Mouse (Mus musculus) kidney, postnatal 4 days (tissue): ENCODE results near the gene Tns4.

ENCODE experiments used
- DNase-seq, 2 experiments: peaks; one replicate each; pipeline ENCODE4 v3.0.0; 2021; ENCODE audit warnings: mixed read lengths in 2 of 2

Tns4 gene

GRCm38 (mm10) chr11:99089077-99089601 lies at the start of gene Tns4:
Gene Tns4, minus strand, starts transcription at chr11:99089306.
- DNase-seq = no peak

GRCm38 (mm10) chr11:99137385-99137784 lies 48.3 kb upstream of the Tns4 start:
- DNase-seq = no peak

GRCm38 (mm10) chr11:99136961-99137360 lies 47.9 kb upstream of the Tns4 start:
- DNase-seq = no peak

DNA sequence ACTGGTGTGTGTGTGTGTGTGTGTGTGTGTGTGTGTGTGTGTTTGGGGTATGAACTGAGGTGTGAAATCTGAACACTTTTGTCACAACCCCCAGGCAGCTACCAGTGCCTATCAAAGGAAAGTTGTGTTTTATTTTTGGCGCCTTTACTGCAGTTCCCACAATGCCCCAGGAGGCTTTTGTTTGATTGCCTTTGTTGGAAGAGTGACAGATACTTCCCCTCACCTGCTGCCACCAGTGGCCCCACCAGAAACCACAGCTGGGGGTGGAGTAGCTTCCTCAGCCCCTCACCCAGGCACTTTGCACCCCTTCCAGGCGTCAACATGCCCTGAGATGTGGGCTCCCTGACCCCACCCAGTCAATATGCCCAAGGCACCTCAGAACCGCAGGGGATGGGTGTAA lies 47.3 kb upstream of the Tns4 start:
- DNase-seq = no peak

GRCm38 (mm10) chr11:99135047-99135440 lies 45.9 kb upstream of the Tns4 start:
- peak; percentile 54 to 70 for DNase-seq

DNA sequence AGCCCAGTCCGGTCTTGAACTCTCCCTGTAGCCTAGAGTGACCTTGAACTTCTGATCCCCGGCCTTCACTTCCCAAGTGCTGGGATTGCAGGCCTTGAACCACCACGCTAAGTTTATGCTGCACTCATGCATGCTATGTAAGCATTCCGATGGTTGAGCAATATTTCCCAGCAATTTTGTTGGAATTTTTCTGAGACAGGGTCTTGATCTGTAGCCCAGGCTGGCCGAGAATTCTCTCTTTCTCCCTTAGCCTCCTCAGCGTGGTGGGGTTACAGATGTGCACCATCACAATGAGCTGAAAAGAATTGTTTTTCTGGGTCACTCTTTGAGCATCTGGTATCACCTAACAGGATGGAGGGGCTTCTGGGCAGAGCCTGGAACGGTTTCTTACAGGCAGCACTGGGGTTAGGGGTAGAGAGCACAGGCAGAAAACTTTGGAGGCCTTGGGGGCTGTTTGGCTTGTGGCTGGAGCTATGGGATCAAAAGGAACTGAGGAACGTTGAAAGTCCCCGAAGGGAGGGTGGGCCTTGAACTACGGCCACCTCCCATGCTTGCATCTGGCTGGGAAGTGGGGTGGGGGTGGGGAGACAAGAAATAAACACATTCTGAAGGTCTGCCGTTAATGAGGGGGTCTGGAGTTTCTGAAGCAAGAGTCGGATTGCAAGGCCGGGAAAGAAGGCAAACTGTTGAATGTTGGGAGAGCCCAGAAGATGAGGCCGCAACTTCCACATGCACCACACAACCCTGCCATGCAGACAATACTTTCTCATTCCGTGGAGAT lies 45.4 kb upstream of the Tns4 start:
- DNase-seq = peak in 1 of 2 experiments; percentile 20

DNA sequence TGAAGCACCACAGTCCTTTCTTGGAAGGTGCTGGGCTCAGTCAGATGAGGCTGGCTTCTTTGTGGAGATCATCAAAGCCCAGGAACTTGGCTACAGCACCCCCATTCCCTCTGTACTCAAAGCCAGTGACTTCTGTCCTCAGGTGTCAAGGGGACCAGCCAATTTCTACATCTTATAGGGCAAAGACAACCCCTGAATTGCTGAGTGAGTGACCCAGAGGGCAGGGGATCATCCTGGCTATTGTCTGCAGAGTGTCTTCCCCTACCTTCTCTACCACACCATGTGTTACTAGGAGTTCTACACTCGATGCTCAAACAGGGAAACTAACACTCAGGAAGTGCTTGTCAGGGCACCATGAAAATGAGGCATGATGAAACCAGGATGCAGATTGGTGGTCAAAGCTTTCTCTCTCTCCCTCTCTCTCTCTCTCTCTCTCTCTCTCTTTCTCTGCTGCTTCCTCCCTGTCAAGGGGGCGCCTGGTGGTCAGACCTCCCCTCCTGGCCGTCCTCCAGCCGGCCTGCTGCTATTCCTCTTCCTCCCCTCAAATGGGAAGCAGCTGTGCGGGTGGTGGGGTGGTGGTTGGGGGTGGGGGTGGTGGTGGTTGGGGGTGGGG lies 44.3 kb upstream of the Tns4 start:
- DNase-seq = peak; percentile 69 to 77

DNA sequence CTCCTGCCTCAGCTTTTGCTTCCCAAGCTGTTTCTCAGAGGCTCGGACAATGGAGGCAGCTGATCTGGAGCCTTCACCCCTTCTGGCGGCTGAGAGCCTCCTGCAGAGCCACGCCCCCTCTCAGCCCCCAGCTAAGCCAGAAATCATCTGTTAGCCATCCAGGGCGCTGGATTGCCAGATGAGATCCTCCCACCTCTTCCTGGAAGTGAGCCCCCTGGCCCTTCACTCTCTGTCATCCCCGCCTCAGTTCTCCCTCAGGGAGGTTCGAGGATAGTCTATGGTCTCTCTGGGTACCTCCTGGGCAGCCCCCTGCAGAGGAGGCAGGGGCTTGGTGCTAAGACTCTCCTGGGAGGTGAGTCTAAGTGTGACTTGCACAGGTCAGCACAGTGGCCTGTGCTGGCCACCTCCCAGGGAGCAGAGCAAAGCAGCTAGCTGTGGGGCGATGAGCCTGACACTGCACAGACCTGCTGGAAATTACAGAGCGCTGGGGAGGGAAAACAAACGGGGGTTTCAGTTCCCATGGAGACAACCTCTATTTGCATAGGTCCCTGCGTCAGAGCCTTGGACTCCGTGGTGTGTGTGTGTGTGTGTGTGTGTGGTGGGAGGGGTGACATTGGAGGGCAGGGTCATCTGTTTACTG lies 43.1 kb upstream of the Tns4 start:
- peak; percentile 77 to 85 for DNase-seq

- no peak for DNase-seq
These were observed 42.3 kb upstream of the Tns4 start for GRCm38 (mm10) chr11:99131463-99131840.

DNA sequence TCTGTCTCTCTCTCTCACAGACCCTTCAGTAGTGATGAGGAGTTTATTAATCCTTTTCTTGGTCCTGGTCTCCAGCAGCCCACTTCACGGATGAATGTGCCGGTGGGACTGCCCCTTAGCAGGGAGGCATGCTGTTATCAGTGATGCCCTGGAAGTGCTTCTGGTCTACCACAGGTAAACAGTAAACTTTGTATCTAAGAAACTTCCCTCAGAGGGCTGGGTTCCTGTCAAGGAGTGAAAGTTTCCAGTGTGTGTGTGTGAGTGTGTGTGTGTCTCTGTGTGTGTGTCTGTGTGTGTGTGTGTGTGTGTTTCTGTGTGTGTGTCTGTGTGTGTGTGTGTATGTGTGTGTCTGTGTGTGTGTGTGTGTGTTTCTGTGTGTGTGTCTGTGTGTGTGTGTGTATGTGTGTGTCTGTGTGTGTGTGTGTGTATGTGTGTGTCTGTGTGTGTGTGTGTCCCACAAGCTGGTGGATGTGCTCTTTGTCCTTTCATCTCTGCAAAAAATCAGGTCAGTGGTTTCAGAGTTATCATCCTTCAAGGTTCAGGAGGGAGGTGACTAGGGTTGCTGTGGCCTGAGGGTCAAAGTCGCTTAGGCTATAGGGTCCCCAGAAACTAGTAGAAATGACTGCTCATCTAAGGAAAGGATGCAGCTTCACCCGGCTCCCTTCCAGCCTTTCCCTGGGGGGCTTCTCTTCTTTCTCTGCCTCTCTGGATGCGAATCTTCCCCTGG lies 41.8 kb upstream of the Tns4 start:
- DNase-seq = no peak

GRCm38 (mm10) chr11:99129287-99129686 lies 40.2 kb upstream of the Tns4 start:
- no peak for DNase-seq

- no peak for DNase-seq
These were observed 38.9 kb upstream of the Tns4 start for GRCm38 (mm10) chr11:99127785-99128682.

GRCm38 (mm10) chr11:99126482-99127253 lies 37.6 kb upstream of the Tns4 start:
- DNase-seq = peak in 1 of 2 experiments; percentile 51

DNA sequence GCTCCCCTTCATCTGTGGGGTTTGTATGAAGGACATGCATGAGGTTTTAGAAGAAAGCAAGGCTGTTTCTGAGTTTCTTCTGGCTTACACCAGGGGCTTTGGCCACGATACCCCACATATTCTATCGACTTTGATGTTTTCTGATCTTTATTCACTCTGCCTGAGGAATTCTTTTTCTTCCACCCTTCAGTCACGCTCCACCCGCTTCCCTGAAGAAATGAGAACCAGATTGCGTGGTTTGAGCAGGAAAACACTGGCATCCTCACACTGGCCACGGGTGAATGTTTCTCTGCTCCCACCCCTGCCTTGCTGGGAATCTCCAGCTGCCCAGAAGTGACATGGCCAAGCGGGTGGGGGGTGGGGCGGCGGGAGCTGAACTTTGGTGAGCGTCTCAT lies 35.5 kb upstream of the Tns4 start:
- DNase-seq = no peak

DNA sequence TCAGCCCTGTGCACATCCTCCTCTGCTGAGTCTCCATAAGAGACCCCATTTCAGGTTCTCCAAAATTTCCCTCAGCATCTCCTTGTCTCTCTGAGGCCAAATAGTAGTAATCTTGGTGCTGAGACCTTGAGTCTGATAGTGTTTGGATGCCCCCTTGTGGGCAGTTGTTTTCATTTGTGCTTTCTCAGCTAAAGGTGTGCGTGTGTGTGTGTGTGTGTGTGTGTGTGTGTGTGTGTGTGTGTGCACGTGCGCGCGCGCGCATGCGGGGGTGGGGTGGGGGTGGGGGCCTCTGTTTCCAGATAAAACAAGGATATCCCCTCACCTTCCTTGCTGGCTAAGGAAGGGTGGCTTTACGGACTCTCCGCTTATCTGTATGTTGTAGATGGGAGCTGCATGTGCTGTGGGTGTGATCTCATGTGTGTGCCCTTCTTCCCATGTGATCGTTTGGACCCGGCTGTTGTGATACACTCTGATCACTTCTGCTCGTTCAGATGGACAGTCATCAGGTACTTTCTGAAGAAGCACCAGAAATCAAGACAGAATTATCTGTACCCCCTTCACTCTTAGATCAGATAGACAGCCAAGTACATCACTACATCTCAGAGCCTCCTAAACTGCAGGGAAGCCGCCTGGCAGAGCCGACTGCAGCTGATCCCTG lies 35.0 kb upstream of the Tns4 start:
- DNase-seq = peak; percentile 70 to 78

DNA sequence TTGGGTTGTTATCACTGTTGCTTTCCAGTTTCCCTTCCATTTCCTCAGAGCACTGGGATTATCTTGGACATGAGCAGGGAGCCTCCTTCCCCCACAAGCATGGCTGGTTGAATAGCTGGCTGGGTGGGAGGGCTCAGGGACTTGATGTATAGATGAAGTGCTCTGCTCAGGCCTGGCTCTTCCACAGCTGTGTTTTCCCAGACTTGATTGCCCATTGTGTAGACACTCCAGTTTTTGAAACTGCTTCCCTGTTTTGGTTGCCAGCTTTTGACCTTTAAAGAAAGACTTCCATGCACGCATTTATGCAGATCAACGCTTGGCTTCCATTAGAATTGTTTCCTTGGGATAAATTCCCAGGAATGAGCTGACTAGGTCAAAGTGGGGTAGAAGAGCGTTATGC lies 33.6 kb upstream of the Tns4 start:
- no peak for DNase-seq

GRCm38 (mm10) chr11:99121218-99121631 lies 32.1 kb upstream of the Tns4 start:
- no peak for DNase-seq

GRCm38 (mm10) chr11:99120524-99121217 lies 31.6 kb upstream of the Tns4 start:
- DNase-seq = peak in 1 of 2 experiments; percentile 57

DNA sequence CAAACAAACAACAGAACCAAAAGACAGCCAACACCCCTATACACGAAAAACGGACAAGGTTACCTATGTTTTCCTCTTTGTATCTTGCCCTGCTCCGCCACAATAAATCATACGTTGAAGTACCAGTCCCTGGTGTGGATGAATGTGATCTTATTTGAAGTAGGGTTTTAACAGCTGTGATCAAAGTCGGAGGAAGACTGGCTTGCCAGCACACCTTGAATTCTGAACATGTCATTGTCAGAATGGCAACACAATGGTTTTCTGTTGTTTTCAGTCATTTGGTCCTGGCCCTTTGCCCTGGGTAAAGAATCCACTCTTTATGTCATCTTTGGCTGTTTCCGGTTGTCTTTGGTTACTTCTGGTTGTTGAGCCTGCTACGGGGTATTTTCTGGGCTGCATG lies 29.9 kb upstream of the Tns4 start:
- no peak for DNase-seq

DNA sequence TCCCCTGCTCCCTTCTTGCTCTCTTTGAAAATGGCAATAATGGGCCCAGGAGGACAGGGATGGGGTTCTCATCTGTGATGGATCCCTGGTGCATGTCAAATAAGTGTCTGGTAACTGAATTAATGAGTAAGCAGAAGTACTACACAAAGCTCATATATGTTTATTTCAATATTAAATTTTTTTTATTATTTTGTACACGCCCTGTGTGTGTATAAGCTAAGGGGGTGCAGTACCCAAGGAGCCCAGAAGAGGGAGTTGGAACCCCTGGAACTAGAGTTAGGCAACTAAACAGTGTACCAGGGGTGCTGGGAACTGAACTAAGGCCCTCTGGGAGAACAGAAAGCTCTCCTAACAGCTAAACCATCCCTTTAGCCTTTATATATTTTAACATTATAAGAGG lies 29.3 kb upstream of the Tns4 start:
- no peak for DNase-seq
